Mouse (Mus musculus): ENCODE data around the gene Amph.
"Not testable (repeated sequence)": the region's sequence is repeated elsewhere in the genome, so short reads cannot be mapped to it uniquely, and the experiment has no call there.

Amph gene

DNA sequence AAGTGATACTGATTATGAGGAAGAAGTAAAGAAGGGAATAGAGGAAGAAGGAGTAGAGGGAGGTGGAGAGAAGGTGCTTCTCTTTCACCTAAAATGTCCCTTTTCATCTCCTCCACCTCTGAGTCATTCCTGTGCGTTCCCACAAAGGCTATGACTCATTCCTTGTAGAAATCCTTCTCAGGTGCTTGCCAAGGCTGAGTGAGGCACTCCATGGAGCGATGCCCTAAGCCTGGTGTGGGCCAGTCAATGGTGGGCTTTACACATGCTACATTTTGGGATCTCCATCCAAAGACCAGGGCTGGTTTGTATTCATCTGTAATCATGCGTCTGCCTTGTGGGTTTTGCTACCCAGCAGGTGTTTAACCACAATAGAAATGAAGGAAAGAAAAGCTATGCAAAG lies 78.9 kb downstream of the Amph start:
- no peak for DNase-seq

DNA sequence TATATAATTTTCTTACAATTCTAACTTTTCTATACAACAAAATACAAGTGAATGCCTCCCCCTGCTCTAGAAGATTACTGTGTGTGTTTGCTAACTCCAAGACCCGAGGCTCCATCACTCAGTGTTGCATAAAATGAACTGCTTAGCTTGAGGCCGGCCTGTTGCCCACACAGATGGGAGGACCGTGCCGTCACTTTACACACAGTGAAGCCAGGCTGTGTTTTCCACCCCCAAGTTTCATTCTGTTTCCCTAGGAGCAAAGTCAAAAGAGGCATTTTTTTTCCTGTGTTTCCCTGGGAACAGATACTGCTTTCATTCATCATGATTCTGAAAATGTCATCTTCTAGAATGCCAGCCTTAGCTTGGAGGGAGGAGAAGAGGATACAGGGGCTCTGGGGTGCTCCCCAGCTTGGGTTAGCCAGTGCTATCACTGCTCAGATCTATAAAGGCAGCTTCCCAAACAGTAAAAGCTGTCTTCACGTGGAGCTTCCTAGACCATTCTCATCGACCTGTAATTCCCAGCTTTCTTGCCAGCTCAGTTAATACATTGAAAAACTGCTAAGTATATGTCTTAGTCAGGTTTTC lies 79.9 kb downstream of the Amph start:
- DNase-seq: no peak

DNA sequence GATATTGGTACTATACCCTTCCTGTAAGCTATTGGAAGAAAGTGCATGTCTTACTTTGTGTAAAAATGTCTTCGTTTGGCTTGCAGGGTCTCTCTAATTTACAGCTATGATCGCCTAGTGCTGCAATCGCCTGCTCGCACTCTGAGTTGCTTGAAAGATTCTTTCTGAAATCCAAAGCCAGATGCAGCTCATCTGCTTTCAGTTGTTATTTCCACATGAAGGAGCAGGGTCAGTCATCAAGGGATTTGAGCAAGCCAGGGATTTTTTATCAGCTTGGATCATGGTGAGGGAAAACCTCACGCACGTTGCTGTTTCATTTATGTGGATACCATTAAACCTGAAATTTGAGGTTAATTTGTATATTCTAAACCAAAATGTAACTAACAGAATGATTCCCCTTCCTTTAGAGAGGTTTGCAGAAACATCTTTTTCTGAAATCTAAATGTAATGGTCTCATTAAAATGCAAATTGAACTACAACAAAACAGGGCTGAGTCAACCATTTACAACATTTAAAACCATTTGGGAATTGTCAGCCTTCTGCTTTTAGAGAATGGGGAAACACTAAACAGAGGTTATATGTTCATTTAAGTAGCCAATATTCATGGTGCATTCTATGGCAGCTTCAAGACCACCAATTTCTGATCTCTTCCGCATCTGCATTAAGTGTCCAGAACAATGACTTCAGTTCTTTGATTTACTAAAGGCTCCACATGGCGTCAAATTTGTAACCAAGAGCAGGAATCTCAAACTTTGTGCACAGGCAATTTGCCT lies 84.1 kb downstream of the Amph start:
- DNase-seq: no peak

DNA sequence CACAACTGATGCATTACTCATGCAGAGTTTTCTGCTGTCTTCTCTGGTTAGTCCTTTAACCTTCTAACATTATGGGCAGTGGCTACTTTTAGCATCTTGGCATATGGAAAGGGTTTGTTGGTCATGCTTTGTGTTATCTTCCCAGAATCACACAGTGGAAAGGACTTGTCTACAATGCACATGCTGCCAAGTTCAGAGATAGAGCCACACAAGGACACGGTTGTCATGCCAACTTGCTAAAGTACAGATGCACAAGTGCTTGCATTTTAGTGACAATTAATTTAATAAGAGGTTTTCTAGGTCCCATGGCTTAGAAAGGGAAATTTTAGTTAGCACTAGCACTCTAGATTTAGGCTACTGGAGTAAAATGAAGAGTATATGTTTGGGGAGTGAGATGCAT lies 104.1 kb downstream of the Amph start:
- no peak for DNase-seq

DNA sequence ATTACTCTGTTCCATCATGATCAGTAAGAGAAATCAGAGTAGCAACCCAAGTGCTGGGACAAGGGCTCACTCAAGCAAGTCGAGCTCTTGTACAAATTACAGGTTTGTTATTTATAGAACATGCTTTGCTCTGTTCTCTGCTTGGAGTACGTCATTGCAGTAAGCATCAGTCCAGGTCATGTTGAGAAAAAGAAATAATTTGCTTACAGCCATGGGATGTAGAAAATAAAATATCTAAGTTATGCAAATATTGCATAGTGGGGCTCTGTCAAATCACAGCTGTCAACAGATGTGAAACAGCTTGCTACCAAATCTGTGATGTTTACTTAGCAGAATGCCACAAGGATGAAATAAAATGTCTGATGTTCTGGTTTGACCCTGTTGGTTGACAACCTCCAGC lies 106.5 kb downstream of the Amph start:
- DNase-seq: no peak

DNA sequence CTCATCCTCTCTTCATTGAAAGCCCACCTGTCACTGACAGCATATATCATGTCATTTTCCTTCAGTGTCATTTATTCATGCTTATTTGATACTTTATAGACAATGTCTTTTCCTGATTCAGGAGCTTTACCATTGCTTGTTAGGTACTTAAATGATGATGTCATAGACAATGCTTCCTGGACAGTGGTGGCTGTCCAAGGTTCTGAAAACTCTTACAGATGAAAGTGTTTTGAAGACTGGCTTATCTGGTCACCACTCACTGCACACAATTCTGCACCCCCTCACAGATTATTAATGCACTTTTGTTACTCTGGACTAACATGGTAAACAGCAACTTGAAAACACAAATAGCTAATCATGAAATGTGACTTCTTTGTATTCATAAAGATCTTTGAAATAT lies 124.3 kb downstream of the Amph start:
- no peak for DNase-seq

DNA sequence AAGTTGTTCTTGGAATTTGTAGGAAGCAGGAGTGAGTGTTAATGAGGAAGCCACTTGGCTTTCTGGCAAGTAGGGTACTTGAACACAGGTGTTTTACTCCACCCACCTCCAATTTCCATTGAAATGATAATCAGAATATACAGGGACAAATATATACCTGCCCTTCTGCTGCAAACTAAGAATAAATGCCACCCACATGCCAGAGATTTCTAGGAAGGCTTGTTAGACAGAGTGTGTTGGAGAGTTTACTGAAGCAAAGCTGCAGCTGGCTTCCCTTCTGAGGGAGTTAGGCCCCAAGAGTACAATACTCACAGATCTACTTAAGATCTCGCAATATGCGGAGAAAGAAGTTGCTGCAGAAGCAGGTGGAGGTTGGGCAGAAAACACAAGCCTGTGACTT lies 129.4 kb downstream of the Amph start:
- no peak for DNase-seq

DNA sequence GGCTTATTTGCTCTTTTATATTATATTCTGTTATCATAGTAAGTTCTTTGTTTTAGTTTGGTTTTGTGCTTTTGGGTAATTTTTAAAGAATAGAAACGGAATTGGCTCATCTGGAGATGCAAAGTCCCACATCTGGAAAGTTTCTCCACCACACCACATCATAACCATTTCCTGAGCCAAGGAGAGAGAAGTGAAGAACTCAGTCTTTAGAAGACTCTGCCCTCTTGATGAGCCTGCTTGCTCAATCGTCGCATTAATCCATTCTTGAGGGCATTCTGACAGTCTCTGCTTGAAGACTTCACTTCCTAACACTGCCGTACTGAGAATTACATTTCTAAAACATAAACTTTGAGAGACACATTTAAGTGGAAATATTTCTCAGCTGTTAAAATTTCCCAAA lies 133.9 kb downstream of the Amph start:
- no peak for DNase-seq

DNA sequence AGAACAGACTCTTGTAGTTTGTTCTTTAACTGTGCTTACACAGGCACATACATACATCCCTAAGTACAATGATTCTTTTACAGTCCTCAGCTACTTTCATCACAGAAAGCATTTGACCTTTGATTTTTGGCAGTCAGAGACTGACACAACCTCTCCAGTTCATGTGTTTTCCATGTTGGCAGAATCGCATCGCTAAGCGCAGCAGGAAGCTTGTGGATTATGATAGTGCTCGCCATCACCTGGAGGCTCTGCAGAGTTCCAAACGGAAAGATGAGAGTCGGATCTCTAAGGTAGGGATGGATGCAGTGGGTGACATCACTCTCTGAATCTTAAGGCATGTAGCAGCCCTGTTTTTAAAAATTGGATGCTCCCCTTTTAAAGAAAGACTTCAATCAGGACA lies 146.6 kb downstream of the Amph start:
- DNase-seq: no peak

DNA sequence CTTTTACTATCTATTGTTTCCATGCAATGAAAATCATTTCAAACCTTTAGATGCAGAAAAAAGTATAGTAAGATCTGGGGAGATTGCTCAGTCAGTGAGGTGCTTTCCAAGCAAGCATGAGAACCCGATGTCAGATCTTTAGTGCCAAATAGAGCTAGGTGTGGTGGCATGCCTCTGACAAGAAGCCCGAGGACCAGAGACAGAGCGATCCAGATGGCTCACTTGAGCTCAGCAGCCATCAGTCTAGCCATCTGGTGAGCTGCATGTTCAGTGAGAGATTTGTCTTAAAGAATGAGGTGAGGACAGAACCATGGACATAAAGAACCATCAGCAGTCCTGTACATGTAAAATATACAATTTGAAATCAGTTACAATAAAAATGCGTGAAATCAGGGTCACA lies 149.1 kb downstream of the Amph start:
- DNase-seq: no peak

DNA sequence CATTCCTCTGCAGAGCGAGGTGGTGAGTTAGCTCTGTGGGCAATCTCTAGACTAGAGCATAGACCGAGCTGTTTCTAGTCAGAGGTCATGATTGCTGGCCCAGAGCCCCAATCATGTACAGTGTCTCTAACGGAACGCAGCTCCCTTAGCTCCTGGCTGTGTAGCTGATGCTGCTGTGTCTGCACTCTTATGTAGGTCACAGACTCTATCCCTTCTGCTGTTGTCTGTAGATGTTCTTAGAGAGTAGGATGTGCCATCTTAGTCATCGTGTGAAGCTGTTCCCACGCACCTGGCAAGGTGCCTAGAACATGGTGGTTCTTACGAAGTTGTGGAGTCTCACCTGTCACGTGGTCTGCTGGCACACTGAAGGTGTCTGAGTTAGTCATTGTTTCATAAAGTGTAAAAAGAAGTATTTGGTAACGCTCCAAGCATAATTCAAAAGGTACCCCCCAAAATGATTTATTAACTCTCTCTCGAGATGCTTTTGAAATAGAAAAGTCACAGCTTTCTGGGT lies 153.9 kb downstream of the Amph start:
- DNase-seq: no peak

DNA sequence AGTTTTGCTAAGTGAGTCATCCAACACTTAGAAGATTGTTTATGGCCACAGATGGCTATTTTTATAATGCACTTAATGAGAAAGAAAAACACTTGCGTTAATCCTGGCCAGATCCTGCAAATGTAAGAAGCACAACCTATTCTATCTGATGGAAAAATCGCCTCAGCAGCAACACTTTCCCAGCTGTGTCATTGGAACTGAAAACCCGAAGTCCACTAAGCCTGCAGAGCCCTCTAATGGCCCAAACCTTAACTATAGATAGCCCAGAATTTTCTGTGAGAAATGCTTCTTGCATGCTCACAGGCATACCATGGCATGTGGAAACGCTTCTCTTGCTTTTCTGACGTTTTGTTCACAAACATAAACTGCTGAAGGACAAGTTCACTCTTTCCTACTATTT lies 158.4 kb downstream of the Amph start:
- DNase-seq: no peak

DNA sequence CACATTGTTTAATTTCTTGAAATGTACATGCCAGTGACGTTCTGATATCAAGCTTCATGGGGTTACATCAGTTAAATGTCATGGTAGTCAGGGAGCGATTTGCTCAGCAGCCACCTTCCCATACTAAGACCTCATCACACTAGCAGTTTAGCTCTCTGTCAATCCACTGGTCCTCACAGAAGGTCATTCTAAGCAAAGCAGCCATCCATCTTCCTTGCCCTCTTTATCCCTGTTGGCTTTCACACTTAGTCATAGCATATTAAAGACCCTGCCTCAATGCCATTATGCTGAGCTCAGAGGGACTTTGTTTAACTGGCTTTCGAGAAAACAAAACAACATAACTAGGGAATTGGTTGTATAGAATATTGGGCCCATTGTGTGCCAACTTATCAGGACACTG lies 161.3 kb downstream of the Amph start:
- DNase-seq: no peak

DNA sequence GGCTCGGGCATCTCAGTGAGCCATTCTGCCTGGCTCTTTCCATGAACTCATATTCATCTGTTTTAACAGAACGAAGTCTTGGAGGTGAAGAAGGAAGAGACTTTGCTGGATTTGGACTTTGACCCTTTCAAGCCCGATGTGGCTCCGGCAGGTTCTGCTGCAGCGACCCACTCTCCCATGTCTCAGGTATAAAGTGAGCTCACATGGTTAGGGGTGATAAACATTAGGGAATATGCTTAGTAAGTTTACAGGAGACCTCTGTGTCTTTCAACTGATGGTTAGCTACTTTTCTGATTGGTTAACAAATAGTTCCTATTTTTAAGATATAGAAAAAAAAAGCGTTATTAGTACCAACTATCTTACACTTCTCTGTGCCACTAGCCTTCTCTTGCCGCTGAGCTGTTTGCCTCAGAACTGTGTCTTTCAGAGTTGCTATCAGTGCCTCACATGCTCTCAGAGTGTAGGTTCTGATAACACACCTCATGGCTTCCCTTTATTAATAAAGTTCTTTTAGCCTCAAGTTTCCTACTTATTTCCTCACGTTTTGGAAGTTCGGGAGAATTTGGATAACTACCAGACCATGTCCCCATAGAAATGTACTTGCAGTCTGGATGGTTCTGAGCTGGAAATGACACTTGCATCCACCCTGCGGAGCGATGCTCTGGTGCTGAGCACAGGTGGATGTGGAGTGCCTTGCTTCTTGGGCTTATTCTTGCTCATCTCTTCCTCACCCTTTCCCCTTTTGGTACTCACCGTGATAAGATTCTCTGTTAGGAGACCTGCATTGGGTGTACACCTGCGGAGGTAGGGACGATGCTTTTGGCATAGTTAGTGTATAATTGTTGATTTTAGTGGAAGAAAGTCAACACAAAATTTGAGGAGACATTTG lies 165.3 kb downstream of the Amph start:
- DNase-seq: no peak

DNA sequence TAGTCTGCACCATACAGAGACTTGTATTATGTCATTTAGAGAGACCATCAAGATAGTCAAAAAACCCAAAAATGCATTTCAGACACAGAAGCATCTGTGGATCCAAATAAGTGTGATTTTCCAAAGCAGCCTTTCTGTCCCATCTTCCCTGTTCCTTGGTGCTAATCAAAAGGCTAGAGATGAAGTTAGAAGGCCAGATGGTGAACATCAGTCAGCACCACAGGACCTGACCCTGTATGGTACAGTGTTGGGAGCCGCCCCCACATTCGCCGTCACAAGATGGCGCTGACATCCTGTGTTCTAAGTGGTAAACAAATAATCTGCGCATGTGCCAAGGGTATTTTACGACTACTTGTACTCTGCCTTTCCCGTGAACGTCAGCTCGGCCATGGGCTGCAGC lies 166.8 kb downstream of the Amph start:
- DNase-seq: not testable (repeated sequence)

DNA sequence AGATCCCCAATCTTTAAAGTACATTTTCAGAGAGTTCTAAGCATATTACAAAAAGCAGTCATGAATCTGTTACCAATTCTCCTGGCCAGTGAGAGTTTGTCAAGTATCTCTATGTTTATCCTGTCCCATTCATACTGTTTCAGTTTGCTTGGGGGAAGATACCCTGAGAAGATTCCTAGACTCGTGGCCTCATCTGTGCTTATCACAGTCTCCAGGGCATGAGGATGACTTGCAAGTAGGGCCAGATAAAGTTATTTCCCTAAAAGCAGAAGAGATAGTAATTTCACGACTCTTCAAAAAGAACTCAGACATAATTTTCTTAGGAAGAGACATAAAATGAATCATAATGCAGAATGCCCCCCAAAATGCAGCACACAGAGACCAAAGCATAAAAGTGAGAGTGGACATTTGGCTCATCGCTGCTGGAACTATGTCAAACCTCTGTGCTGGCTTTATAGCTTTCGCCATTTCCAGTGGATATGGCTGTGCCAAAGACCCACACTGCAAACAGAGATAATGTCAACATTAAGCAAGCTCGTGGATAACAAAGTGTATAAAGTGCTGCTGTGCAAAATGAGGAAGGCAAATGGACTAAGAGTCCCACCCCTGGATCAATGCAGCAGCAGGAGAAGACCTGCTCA lies 179.0 kb downstream of the Amph start:
- no peak for DNase-seq

DNA sequence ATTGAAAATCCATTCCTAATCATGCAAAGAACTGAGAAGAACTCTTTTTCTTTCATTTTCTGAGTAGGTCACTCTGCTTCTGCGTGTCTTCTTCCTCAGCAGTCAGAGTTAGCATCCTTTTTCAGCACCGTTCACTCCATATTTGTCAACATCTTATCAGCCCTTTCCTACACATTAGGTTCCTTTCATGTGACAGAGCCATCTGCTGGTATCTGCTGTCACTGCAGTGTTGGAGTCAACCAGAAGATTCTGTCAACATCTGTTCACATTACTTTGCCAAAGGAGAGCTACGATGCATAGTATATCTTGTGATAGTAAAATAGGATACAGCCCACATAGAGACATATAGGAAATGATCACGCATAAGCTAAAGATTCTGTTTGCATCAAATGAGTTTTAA lies 185.8 kb downstream of the Amph start:
- no peak for DNase-seq

DNA sequence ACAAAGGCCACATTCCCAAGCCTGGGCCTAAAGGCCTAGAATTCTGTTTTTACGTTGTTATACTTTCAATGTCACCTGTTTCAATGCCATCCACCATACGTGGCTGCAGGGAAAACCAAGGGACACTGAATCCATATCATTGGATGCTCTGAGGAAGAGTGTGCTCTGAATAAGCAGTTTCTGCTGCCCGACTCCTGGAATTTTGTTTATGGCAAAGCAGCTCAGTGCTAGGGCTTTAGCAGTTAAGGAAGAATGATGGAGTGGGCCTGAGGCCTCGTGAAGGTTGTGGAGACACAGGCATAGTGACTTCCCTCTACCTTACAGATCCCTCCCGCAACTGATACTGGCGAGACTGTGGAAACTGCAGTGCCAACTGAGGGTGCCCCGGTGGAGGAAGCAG lies 189.2 kb downstream of the Amph start:
- DNase-seq: no peak

DNA sequence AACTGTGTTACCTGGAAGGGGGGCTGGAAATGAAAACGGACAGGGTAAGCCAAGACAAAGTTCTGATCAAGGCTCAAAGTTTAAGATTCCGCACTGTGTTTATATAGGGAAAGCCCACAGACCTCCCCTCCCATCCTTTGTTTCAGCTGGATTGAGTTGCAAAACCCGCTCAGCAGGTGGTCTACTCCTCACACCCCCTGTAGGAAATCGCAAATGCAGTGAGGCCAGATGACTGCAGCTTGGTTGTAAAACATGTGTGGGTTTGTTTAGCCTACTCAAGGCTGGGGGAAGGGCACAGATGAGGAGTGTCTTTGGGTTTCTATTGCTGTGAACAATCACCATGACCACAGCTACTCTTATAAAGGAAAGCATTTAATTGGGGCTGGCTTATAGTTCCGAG lies 189.9 kb downstream of the Amph start:
- no peak for DNase-seq

DNA sequence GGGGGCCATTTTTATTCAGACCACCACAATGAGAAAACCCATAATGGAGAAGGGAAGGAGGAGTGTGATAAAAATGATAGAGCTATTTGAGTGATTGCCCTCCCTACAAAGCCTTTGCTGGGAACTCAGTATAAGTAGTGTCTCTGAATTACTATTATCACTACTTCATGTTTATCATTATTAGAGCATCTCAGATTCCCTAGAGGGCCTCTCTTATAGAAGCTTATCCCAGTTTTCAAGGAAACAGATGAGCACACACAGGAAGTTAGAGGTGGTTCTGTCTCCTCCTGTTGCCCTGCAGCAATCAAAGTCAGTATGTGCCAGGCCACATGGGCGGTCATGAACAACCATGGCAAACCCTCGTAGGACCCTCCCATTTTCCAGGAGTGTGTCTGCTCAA lies 190.5 kb downstream of the Amph start:
- DNase-seq: no peak

DNA sequence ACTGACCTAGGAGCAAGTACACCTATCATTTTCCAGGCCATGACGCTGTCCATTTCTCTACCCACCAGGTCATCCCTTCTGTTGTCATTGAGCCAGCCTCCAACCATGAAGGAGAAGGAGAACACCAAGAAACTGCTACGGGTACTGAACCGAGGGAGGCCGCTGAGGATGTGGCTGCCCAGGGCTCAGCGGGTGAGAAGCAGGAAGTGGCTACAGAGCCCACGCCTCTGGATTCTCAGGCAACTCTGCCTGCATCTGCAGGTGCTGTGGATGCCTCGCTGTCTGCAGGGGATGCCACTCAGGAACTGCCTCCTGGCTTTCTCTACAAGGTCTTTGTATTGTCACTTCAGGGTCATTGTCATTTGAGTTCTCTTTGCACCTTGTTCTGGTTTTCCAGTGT lies 191.1 kb downstream of the Amph start:
- no peak for DNase-seq

DNA sequence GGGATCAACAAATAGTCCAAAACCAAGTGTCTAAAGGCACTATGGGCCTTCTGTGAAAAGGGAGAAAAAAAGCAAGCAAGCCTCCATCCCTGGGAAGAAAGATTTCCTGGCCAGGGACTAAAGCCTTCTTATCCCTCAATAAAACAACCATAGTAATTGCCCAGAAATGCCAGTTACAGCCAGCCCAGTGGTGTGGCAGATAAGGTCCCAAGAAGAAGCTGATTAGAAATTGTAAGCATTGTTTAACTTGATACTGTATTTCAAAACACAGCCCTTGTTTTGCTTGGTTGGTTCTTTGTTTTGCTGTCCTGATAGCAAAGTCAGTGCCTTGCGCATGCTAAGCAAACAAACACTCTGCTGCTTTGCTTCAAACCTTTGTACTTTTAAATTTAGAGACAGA lies 191.8 kb downstream of the Amph start:
- no peak for DNase-seq

DNA sequence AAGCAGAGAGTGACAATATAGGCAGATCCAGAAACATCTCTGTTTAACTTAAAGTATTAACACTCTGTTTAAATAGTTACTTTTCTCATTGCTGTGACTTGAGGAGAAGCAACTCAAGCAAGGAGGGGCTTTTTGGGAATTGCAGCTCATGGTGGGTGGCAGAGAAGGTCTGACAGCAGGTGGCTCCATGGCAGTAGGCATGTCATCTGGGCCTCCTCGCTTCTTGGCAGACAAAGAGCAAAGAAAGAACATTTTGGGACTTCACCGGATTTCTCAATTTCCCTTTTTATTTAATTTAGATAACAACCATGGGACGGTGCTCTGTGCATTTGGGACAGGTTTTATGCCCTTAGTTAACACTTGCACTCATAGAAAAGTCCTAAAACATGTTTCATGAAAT lies 195.8 kb downstream of the Amph start:
- DNase-seq: no peak
